Mouse (Mus musculus) heart, embryonic 12.5 days (tissue): Measurements from ENCODE around the gene Uap1. TPM values are rescaled to one million over a fixed set of nuclear protein-coding genes. Genes with fewer than 3 reads are reported as not detected.
"Not testable (repeated sequence)": the region's sequence is repeated elsewhere in the genome, so short reads cannot be mapped to it uniquely, and the experiment has no call there.

Experiments
- ATAC-seq: fragments of 200-750 bp; cut with Nextera tagmentation; 2 replicates; pipeline ENCODE4 v1.8.0; 2017; ENCODE audit warnings: moderate TSS enrichment, moderate library complexity; ENCODE audit not compliant: insufficient number of reproducible peaks, low FRiP score
- H3K27ac ChIP-seq: fragments of 300-500 bp; sonication (generic); 2 replicates; pipeline ENCODE4 v1.5.1; 2016; ENCODE audit warnings: mild to moderate bottlenecking, moderate library complexity; ENCODE audit not compliant: poor library complexity, severe bottlenecking
- H3K27me3 ChIP-seq: fragments of 300-500 bp; sonication (generic); replicated peaks from 2 replicates; pipeline ENCODE4 v1.6.1; 2016; ENCODE audit warnings: mild to moderate bottlenecking, moderate library complexity
- H3K36me3 ChIP-seq: fragments of 300-500 bp; sonication (generic); 2 replicates; pipeline ENCODE4 v1.6.1; 2016; ENCODE audit warnings: mild to moderate bottlenecking, moderate library complexity
- H3K4me1 ChIP-seq: fragments of 300-500 bp; sonication (generic); replicated peaks from 2 replicates; pipeline ENCODE4 v1.6.1; 2016; ENCODE audit warnings: mild to moderate bottlenecking
- H3K4me2 ChIP-seq: fragments of 300-500 bp; sonication (generic); 2 replicates; pipeline ENCODE4 v1.6.1; 2016; ENCODE audit warnings: mild to moderate bottlenecking, moderate library complexity
- H3K4me3 ChIP-seq: fragments of 300-500 bp; sonication (generic); 2 replicates; pipeline ENCODE4 v1.5.1; 2016; ENCODE audit warnings: mild to moderate bottlenecking
- H3K9ac ChIP-seq: fragments of 300-500 bp; sonication (generic); 2 replicates; pipeline ENCODE4 v1.6.1; 2016; ENCODE audit warnings: mild to moderate bottlenecking, moderate library complexity
- H3K9me3 ChIP-seq: fragments of 300-500 bp; sonication (generic); replicated peaks from 2 replicates; pipeline ENCODE4 v1.6.1; 2016; ENCODE audit warnings: mild to moderate bottlenecking, moderate library complexity
- WGBS: fragments of 180-500 bp; shearing (Covaris S2); methylation state at CpG from one replicate; pipeline ENCODE4 v1.1.7; 2016; 5-methylcytosine and 5-hydroxymethylcytosine counted together
- polyA plus RNA-seq: library from polyadenylated mRNA; unstranded; fragments of >200 nt; fragmentation: Nextera tagmentation; extraction: Ambion mirVana; gene quantifications from 2 replicates; pipeline ENCODE4 v1.2.1, GENCODE M21; 2016

Gene Uap1
- polyA plus RNA-seq, 1 experiment from 2014 or later, result 61.6 TPM

DNA sequence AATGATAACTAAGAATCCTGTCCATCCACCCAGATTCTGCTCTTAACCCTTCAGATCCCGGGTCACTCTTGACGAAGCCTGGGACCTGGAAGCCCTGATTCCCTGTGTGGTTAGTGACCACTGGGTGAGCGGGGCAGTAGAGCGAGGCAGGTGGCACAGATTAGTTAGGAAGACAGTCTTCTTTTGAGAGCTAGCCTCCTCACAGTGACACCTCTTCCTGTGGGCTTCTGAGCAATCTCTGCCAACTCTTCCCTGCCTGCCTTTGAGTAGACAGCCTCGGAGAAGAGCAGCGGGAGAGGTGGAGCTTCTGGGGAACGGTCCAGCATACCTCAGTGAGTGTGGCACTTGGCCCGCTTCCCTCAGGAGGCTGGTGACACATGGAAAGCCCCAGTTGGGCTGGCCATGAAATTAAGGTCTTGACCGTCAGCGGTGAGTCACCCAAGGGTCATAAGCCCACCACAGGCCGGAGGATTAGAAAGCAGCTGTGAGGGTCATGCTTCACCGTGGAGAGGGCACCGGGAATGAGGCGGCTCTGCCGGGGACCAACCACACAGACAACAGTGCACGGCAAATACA lies 63.0 kb downstream of the Uap1 start:
- H3K9ac ChIP-seq, result no peak overlapping the region
- H3K4me1 ChIP-seq, result 0 out of 2 replicates have a peak, but pooled peaks cover 12% of the 10 kb centered on the region
- H3K4me2 ChIP-seq, result no peak overlapping the region
- ATAC-seq, result no peak
- no peaks in the 10 kb centered on the region for H3K9me3 ChIP-seq
- no peaks in the 10 kb centered on the region for H3K36me3 ChIP-seq
- no peak overlapping the region for H3K4me3 ChIP-seq
- WGBS, result 82% methylated on average over 16 of the region's 16 CpGs
- H3K27me3 ChIP-seq, result no peaks in the 10 kb centered on the region
- H3K27ac ChIP-seq, result no peak overlapping the region

DNA sequence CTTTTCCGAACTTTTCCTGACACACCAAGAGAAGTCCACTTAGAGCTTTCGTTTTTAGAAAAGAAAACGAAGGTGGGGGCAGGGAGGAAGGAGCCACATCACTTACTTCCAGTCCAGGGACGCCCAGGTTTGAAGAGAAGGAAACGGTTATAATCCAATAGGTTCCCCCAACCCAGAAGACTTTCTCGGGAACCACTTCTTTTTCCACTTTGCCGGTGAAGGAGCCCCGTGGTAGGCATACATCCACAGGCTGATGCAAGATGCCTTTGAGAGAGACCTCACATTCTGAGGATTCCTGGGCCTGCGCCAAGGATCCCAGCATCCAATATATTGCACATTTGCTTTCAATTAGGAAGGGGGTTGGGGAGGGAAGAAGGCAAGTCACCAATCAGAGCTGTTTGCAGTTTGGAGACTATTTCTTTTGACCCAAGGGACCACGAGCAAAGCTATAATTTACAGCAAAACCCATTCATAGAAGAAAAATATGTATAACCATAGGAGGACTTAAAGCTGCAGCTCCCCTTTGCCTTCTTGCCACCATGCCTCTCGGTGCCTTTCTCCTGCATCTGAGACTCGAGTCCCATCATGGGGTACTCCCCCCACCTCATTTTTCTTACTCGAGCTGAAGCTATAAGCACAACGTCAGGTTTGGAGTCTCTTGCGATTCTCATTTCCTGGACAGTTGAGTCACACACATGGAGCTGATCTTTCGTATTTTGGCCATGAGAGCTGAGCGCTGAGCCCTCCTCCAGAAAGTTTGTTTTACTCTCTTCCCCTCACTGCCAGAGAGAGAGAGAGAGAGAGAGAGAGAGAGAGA lies 64.0 kb downstream of the Uap1 start, which contains the start of gene Ddr2:
Ddr2 (minus strand) TSS at position 247 of the 817 bp plus-strand sequence.
- ATAC-seq, result no peak
- peak within 1 kb of the TSS; percentile 19 for H3K27ac ChIP-seq
- H3K27me3 ChIP-seq, result no peaks in the 10 kb centered on the region
- WGBS, result 63% methylated on average over 17 of the region's 17 CpGs
- H3K4me3 ChIP-seq, result peak within 1 kb of the TSS; percentile 32
- 0 out of 2 replicates have a peak, but pooled peaks cover 12% of the 10 kb centered on the region for H3K4me1 ChIP-seq
- peak within 1 kb of the TSS; percentile 13; the same call in 1 of the 2 replicates for H3K9ac ChIP-seq
- H3K36me3 ChIP-seq, result no peaks in the 10 kb centered on the region
- H3K9me3 ChIP-seq, result no peaks in the 10 kb centered on the region
- H3K4me2 ChIP-seq, result peak within 1 kb of the TSS; percentile 37

DNA sequence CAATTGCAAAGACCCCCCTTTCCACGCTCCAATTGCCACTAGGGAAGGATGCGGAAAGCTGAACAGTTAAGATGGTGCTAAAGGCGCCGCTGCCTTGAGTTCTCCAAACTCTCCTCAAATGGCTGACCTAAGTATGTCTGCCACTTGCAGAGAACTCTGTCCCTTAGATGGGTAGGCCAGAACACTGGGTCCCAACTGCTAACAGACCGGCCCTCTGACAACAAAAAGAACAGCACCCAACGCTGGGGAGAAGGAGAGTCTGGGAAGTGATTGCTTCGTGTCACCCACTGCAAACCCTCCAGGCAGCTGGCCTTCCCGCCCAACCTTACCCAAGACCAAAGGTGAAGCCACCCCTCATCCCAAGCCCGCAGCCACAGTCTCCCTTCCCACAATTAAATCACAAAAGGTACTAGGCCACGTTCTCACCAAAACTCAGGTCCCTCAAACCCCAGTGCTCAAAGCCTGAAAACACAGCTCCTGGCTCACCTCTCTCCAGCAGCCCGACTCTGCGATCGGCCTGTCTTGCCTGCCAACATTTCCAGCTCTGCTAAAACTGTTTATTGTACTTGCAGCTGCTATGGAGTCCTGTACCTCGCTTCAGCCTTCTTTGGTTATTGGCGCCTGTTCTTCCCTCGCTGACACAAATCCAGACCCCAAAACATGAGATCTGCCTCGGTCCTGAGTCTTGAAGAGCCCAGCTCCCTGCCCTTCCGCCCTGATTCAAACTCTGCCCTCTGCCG lies 64.8 kb downstream of the Uap1 start:
- Histone ChIP-seq H3K27me3 (no peaks in the 10 kb centered on the region), H3K36me3 (no peaks in the 10 kb centered on the region), H3K4me3 (peak overlapping the region; percentile 32), H3K4me1 (0 out of 2 replicates have a peak, but pooled peaks cover 12% of the 10 kb centered on the region), H3K27ac (peak overlapping the region; percentile 19), H3K9me3 (no peaks in the 10 kb centered on the region), H3K4me2 (peak overlapping the region; percentile 37), H3K9ac (peak overlapping the region; percentile 13; the same call in 1 of the 2 replicates)
- no peak for ATAC-seq
- 78% methylated on average over 19 of the region's 19 CpGs for WGBS

GRCm38 (mm10) chr1:170102814-170103213 lies 71.9 kb downstream of the Uap1 start:
- H3K4me2 ChIP-seq, H3K9me3 ChIP-seq, H3K4me3 ChIP-seq, H3K27ac ChIP-seq, H3K27me3 ChIP-seq, H3K36me3 ChIP-seq, H3K9ac ChIP-seq, H3K4me1 ChIP-seq, ATAC-seq: not testable (repeated sequence)
- 85% methylated on average over 6 of the region's 6 CpGs for WGBS

Other genes with a start within 250 kb of the Uap1 start
- gene Ccdc190, start 246.3 kb downstream of the Uap1 start, polyA plus RNA-seq, result not detected in 2 replicates
- gene Hsd17b7, start 205.7 kb downstream of the Uap1 start, polyA plus RNA-seq, result 35.7 and 37.5 TPM in 2 replicates
- 7.6 and 7.9 TPM in 2 replicates for gene Ddr2, start 64.2 kb downstream of the Uap1 start, polyA plus RNA-seq
- gene Uhmk1, start 40.4 kb upstream of the Uap1 start, polyA plus RNA-seq, result 13.8 and 14.6 TPM in 2 replicates
- not detected in 2 replicates for gene Sh2d1b2, start 57.8 kb upstream of the Uap1 start, polyA plus RNA-seq
- 0.06 TPM in 1 of 2 replicates, not detected in the other for gene Sh2d1b1, start 102.4 kb upstream of the Uap1 start, polyA plus RNA-seq
- gene Gm7694, start 131.4 kb upstream of the Uap1 start, polyA plus RNA-seq, result 7.1 and 8.5 TPM in 2 replicates
- gene Spata46, start 133.8 kb upstream of the Uap1 start, polyA plus RNA-seq, result 1.8 and 2.2 TPM in 2 replicates